Mouse (Mus musculus): ENCODE measurements around the gene Rnf214.
A peak's percentile ranks its signal among the peaks of the same experiment; 100 is the strongest.

Gene Rnf214

DNA sequence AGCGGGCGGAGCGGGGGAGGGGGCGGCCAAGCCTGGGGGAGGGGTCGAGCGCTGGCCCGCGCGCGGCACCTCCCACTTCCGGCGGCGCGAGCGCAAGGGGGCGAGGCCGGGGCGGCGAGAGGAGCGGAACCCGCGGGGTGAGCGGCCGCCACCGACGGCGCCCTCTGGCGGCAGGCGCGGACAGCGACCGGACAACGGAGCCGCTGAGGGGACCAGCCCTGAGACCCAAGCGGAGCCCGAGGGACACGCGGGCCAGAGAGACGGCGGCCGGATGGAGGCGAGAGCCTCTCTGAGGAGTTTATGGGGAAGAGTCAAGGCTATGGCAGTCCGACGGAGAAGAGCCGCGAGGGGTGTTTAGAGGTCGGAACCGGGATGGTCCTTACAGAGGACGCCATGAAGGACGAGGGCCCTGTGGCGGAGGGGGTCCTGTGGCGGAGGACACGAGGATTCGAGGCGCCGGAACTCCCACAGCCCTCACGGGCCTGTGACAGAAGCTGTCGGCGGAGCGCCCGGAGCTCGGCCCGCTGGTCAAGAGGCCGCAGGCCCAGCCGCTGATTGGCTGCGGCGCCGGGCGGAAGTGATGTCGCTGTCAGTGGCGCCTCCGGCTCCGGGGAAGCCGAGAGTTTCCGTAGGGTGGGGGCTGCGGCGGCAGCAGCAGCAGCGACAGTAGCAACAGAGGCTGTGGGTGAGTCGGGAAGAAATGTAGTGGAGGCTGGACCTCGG is at the start of gene Rnf214, which contains the start of gene Pcsk7:
Gene Rnf214, minus strand, starts transcription at position 557 of the 723 bp plus-strand sequence.
Gene Pcsk7, plus strand, starts transcription at position 143 of the 723 bp plus-strand sequence.
- DNase-seq (ENCODE audit: low read depth, low spot score): peak; percentile 84

DNA sequence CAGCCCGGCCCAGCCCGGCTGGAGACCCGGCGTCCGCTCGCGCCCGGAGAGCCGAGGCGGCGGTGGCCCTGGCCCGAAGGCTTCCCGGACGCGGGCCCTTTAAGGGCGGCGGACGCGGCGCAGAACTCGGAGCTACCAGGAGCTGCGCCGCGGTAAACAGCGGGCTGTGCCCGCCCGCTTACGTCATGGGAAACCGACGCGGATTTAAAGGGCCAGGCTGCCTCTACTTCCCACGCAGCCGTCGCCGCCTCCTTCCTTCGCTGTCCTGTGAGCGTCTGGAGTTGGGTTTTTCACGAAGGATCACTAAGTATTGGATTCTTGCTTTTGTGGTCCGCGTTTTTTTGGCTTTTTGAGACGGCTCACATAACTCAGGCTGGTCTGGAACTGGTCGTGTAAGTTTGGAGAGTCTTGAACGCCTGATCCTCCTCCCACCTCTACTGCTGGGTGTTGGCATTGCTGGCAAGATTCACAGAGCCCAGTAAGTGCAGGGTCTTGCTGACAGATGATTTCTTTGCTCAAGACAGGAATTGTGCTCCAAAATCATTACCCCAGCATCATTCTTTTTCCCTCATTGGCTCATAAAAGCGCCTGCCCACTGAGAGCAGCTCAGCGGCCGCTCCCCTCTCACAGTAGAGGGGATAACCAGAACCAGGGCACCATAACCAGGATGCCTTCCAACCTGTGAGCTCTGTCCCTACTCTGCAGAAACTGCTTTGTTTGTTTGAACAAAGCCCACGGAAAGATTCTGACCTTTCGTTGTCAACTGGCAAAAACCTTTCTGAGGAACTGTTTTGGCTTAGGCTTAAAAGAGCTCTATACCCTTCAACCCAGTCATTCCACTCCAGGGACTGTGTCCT is 48.6 kb upstream of the Rnf214 start, which contains the start of gene Sidt2:
Gene Sidt2, minus strand, starts transcription at position 152 of the 857 bp plus-strand sequence.
- DNase-seq (ENCODE audit: low read depth, low spot score): peak; percentile 74

GRCm38 (mm10) chr9:45954294-45955106 is 47.8 kb upstream of the Rnf214 start:
- peak; percentile 25 for DNase-seq (ENCODE audit: low read depth, low spot score)

- DNase-seq (ENCODE audit: low read depth, low spot score): no peak
Measured at GRCm38 (mm10) chr9:45953511-45954293, 47.0 kb upstream of the Rnf214 start.

DNA sequence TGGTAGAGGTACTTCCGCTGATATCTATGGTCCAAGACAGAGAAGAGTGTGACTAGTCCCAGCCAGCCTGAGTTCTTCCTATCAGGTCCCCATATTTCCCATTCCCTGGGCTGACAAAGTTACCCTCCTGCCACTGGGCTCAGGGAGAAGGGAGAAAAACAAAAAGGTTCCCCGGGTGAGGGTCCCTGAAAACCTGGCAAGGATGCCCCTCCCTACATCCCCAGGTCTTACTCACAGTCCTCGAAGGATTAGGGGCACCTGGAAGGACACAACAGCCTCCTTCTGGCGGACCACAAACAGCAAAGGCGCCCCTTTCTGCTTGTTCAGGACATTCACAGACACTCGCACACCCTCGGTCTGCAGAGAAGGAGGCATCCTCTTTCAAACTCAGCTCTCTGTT is 46.2 kb upstream of the Rnf214 start:
- no peak for DNase-seq (ENCODE audit: low read depth, low spot score)

GRCm38 (mm10) chr9:45952057-45952456 is 45.3 kb upstream of the Rnf214 start:
- no peak for DNase-seq (ENCODE audit: low read depth, low spot score)

- DNase-seq (ENCODE audit: low read depth, low spot score): no peak
Measured at GRCm38 (mm10) chr9:45946872-45947183, 40.1 kb upstream of the Rnf214 start.

GRCm38 (mm10) chr9:45946182-45946871 is 39.6 kb upstream of the Rnf214 start:
- DNase-seq (ENCODE audit: low read depth, low spot score): no peak

GRCm38 (mm10) chr9:45945721-45946120 is 39.0 kb upstream of the Rnf214 start:
- DNase-seq (ENCODE audit: low read depth, low spot score): no peak

- DNase-seq (ENCODE audit: low read depth, low spot score): no peak
Measured at GRCm38 (mm10) chr9:45944506-45945400, 38.0 kb upstream of the Rnf214 start.

- DNase-seq (ENCODE audit: low read depth, low spot score): no peak
Measured at GRCm38 (mm10) chr9:45943628-45944505, 37.2 kb upstream of the Rnf214 start.

DNA sequence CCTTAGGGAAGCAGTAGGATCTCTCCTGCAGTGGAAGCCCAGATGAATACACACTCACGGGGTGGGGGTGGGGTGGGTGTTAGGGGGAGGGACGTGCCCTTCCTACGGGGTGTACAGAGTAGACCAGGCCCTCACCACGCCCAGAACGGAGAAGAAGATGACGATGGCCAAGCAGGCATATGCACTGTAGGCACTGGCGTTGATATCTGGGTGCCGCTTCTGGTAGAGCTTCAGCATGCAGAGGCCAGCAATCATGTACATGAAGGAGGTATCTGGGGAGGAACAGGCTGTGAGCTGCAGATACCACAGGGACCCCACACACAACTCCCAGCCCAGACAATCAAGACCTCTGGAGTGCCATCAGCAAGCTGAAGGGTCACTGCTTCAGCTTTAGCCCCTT is 36.2 kb upstream of the Rnf214 start:
- DNase-seq (ENCODE audit: low read depth, low spot score): no peak

- DNase-seq (ENCODE audit: low read depth, low spot score): no peak
Measured at GRCm38 (mm10) chr9:45942464-45942863, 35.8 kb upstream of the Rnf214 start.

- DNase-seq (ENCODE audit: low read depth, low spot score): no peak
Measured at GRCm38 (mm10) chr9:45941329-45941888, 34.7 kb upstream of the Rnf214 start.

GRCm38 (mm10) chr9:45939794-45940193 is 33.1 kb upstream of the Rnf214 start:
- DNase-seq (ENCODE audit: low read depth, low spot score): no peak

DNA sequence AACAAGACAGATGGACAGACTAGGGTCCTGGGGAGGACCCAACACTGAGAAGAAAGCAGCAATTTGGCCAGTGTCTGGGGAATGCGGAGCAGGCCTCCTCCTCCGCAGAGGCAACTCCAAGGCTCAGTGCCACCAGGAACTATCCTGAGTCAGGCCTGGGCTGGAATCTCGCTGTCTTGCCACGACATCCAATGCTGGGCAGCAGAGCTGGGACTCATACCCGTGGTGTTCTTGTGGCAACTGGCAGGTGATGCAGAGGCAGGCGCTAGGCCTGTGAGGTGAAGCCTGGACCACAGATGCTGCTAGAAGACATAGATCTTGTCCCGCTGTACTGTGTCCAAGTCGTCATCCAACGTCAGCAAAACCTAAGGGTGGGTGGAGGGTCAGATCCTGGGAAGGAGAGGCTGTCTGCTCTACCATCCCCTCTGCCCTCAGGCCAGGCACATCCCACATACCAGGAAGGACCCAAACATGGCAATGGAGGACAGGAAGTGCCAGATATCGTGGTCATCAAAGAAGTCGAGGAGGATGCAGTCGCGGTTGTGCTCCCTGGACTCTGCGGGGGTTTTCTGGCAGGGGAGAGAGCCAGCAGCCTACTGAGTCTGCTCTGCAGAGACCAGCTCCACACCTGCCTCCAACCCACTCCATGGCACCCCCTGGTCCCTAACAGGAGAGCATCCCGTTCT is 32.4 kb upstream of the Rnf214 start:
- no peak for DNase-seq (ENCODE audit: low read depth, low spot score)

- DNase-seq (ENCODE audit: low read depth, low spot score): no peak
Measured at GRCm38 (mm10) chr9:45938088-45938487, 31.4 kb upstream of the Rnf214 start.

DNA sequence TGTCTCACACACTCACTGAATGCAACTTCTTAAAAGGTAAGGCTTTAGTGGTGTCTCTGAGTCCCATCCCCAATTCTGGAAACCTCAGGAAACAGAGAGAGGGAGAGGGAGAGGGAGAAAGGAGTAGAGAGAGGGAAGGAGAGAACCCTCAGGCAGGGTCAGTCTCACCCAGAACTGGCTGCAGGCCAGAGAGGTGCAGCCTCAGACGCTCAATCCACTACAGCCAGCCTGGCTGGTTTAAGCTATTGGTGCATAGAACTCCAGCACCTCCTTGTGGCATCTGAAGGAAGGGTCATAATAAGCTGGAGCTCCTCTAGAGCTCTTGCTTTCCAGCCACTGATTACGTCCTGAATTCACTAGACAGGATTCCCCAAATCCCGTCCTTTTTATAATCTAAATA is 30.2 kb upstream of the Rnf214 start:
- DNase-seq (ENCODE audit: low read depth, low spot score): peak; percentile 51

Measured in retina, postnatal 7 days (tissue).